Mouse (Mus musculus) liver, embryonic 11.5 days (tissue): Measurements from ENCODE around the gene Tmem37. TPM values are rescaled to one million over a fixed set of nuclear protein-coding genes. Genes with fewer than 3 reads are reported as not detected.

Experiments
- ATAC-seq: fragments of 200-750 bp; cut with Nextera tagmentation; replicated peaks from 2 replicates; pipeline ENCODE4 v1.8.0; 2017; ENCODE audit warnings: moderate number of reproducible peaks, mild to moderate bottlenecking, moderate TSS enrichment, moderate library complexity; ENCODE audit not compliant: low FRiP score
- DNase-seq: peaks from one replicate; pipeline ENCODE4 v3.0.0-alpha.2; 2017; ENCODE audit warnings: low spot score
- H3K27ac ChIP-seq: fragments of 300-500 bp; sonication (generic); 2 replicates; pipeline ENCODE4 v1.5.1; 2014; ENCODE audit warnings: mild to moderate bottlenecking, low read depth, low read length, control low read depth
- H3K27me3 ChIP-seq: fragments of 300-500 bp; sonication (generic); replicated peaks from 2 replicates; pipeline ENCODE4 v1.6.1; 2014; ENCODE audit warnings: low read length, mixed read lengths; ENCODE audit not compliant: control insufficient read depth, insufficient read depth
- H3K36me3 ChIP-seq: fragments of 300-500 bp; sonication (generic); 2 replicates; pipeline ENCODE4 v1.6.1; 2014; ENCODE audit warnings: mild to moderate bottlenecking, low read length, moderate library complexity, mixed read lengths; ENCODE audit not compliant: control insufficient read depth, insufficient read depth
- H3K4me1 ChIP-seq: fragments of 300-500 bp; sonication (generic); replicated peaks from 2 replicates; pipeline ENCODE4 v1.6.1; 2014; ENCODE audit warnings: low read length, mixed read lengths; ENCODE audit not compliant: control insufficient read depth, insufficient read depth
- H3K4me2 ChIP-seq: fragments of 300-500 bp; sonication (generic); 2 replicates; pipeline ENCODE4 v1.6.1; 2014; ENCODE audit warnings: mild to moderate bottlenecking, control low read depth, moderate library complexity
- H3K4me3 ChIP-seq: fragments of 300-500 bp; sonication (generic); 2 replicates; pipeline ENCODE4 v1.5.1; 2014; ENCODE audit warnings: low read depth, low read length, control low read depth
- H3K9ac ChIP-seq: fragments of 300-500 bp; sonication (generic); 2 replicates; pipeline ENCODE4 v1.6.1; 2014; ENCODE audit warnings: low read depth, low read length, control low read depth
- H3K9me3 ChIP-seq: fragments of 300-500 bp; sonication (generic); 2 replicates; pipeline ENCODE4 v1.6.1; 2016; ENCODE audit warnings: low read length, inconsistent platforms, mixed read lengths; ENCODE audit not compliant: control insufficient read depth
- WGBS: fragments of 180-500 bp; shearing (Covaris S2); extraction: QIAGEN DNeasy Blood & Tissue Kit; methylation state at CpG from one replicate; pipeline ENCODE4 v1.1.7; 2014; 5-methylcytosine and 5-hydroxymethylcytosine counted together
- polyA plus RNA-seq: library from polyadenylated mRNA; unstranded; fragments of >200 nt; fragmentation: Nextera tagmentation; extraction: Ambion mirVana; gene quantifications from 2 replicates; pipeline ENCODE4 v1.2.1, GENCODE M21; 2014

Tmem37 gene
- polyA plus RNA-seq: 39.7 and 40.7 TPM in 2 replicates

- no peaks in the 10 kb centered on the region; the same call in 1 of the 2 replicates for H3K27me3 ChIP-seq
- 0 out of 2 replicates have a peak within 1 kb of the TSS, but pooled peaks have one; percentile 21 for H3K27ac ChIP-seq
- peak within 1 kb of the TSS; percentile 30 for H3K9ac ChIP-seq
- WGBS: 2% methylated on average over 40 of the region's 40 CpGs
- DNase-seq (peak; percentile 81), ATAC-seq (peak; percentile 82)
- H3K4me2 ChIP-seq: peak within 1 kb of the TSS; percentile 70
- H3K36me3 ChIP-seq: no peaks in the 10 kb centered on the region
- H3K9me3 ChIP-seq: no peaks in the 10 kb centered on the region
- peaks cover 10% of the 10 kb centered on the region for H3K4me1 ChIP-seq
- peak within 1 kb of the TSS; percentile 39 for H3K4me3 ChIP-seq
These were observed at the start of gene Tmem37 for GRCm38 (mm10) chr1:120073519-120074306. Gene Tmem37, minus strand, starts transcription at chr1:120074074.

- no peaks in the 10 kb centered on the region; the same call in 1 of the 2 replicates for H3K36me3 ChIP-seq
- no peak overlapping the region for H3K9ac ChIP-seq
- peaks cover 14% of the 10 kb centered on the region for H3K4me1 ChIP-seq
- DNase-seq (no peak), ATAC-seq (no peak)
- H3K9me3 ChIP-seq: no peaks in the 10 kb centered on the region
- H3K27ac ChIP-seq: no peak overlapping the region
- no peak overlapping the region for H3K4me3 ChIP-seq
- WGBS: 74% methylated on average over 8 of the region's 8 CpGs
- H3K27me3 ChIP-seq: no peaks in the 10 kb centered on the region
- H3K4me2 ChIP-seq: peak overlapping the region; percentile 67; the same call in 1 of the 2 replicates
These were observed 48.9 kb upstream of the Tmem37 start for GRCm38 (mm10) chr1:120122634-120123383.

GRCm38 (mm10) chr1:120121930-120122530 is 48.2 kb upstream of the Tmem37 start:
- peak overlapping the region; percentile 62; the same call in 1 of the 2 replicates for H3K27ac ChIP-seq
- ATAC-seq (no peak), DNase-seq (no peak)
- peak overlapping the region; percentile 72 for H3K9ac ChIP-seq
- H3K27me3 ChIP-seq: no peaks in the 10 kb centered on the region
- 72% methylated on average over 9 of the region's 9 CpGs for WGBS
- H3K4me3 ChIP-seq: peak overlapping the region; percentile 67
- no peaks in the 10 kb centered on the region for H3K9me3 ChIP-seq
- no peaks in the 10 kb centered on the region; the same call in 1 of the 2 replicates for H3K36me3 ChIP-seq
- peaks cover 14% of the 10 kb centered on the region for H3K4me1 ChIP-seq
- peak overlapping the region; percentile 67 for H3K4me2 ChIP-seq

GRCm38 (mm10) chr1:120120969-120121811 is 47.3 kb upstream of the Tmem37 start, which contains the start of the genes Dbi and 3110009E18Rik:
Gene Dbi, minus strand, starts transcription at chr1:120121078.
Gene 3110009E18Rik, plus strand, starts transcription at chr1:120121187.
- WGBS: 2% methylated on average over 52 of the region's 52 CpGs
- Histone ChIP-seq H3K36me3 (peaks cover 1% of the 10 kb centered on the region; the same call in 1 of the 2 replicates), H3K9ac (peak within 1 kb of the TSS; percentile 73), H3K9me3 (no peaks in the 10 kb centered on the region), H3K4me1 (peaks cover 14% of the 10 kb centered on the region), H3K27me3 (no peaks in the 10 kb centered on the region), H3K4me2 (peak within 1 kb of the TSS; percentile 91), H3K4me3 (peak within 1 kb of the TSS; percentile 67), H3K27ac (peak within 1 kb of the TSS; percentile 76)
- peak; percentile 96 for DNase-seq
- ATAC-seq: peak; percentile 94

- H3K4me2 ChIP-seq: peak overlapping the region; percentile 91
- 6% methylated on average over 24 of the region's 24 CpGs for WGBS
- peaks cover 14% of the 10 kb centered on the region for H3K4me1 ChIP-seq
- DNase-seq (peak; percentile 57), ATAC-seq (peak; percentile 74)
- H3K4me3 ChIP-seq: peak overlapping the region; percentile 67
- peaks cover 10% of the 10 kb centered on the region for H3K36me3 ChIP-seq
- peak overlapping the region; percentile 76 for H3K27ac ChIP-seq
- no peaks in the 10 kb centered on the region for H3K27me3 ChIP-seq
- H3K9me3 ChIP-seq: no peaks in the 10 kb centered on the region
- H3K9ac ChIP-seq: peak overlapping the region; percentile 73
These were observed 46.5 kb upstream of the Tmem37 start for GRCm38 (mm10) chr1:120120141-120120968.

GRCm38 (mm10) chr1:120119389-120119788 is 45.5 kb upstream of the Tmem37 start:
- Histone ChIP-seq H3K9me3 (peaks cover 6% of the 10 kb centered on the region; the same call in 1 of the 2 replicates), H3K4me3 (peak overlapping the region; percentile 67), H3K9ac (peak overlapping the region; percentile 32; the same call in 1 of the 2 replicates), H3K27me3 (no peaks in the 10 kb centered on the region), H3K4me1 (peaks cover 14% of the 10 kb centered on the region), H3K36me3 (peaks cover 19% of the 10 kb centered on the region), H3K4me2 (peak overlapping the region; percentile 91), H3K27ac (peak overlapping the region; percentile 76; the same call in 1 of the 2 replicates)
- DNase-seq (no peak), ATAC-seq (no peak)
- WGBS: 88% methylated on average over 4 of the region's 4 CpGs

GRCm38 (mm10) chr1:120118854-120119253 is 45.0 kb upstream of the Tmem37 start:
- Histone ChIP-seq H3K27me3 (no peaks in the 10 kb centered on the region), H3K4me2 (peak overlapping the region; percentile 91; the same call in 1 of the 2 replicates), H3K4me3 (no peak overlapping the region), H3K36me3 (peaks cover 25% of the 10 kb centered on the region), H3K27ac (no peak overlapping the region), H3K9me3 (peaks cover 6% of the 10 kb centered on the region; the same call in 1 of the 2 replicates), H3K9ac (0 out of 2 replicates have a peak overlapping the region, but pooled peaks have one; percentile 2), H3K4me1 (peaks cover 14% of the 10 kb centered on the region)
- DNase-seq (no peak), ATAC-seq (no peak)
- 95% methylated on average over 2 of the region's 2 CpGs for WGBS
